Comparison of ENCODE assay signal across 19 mouse cellular contexts in genomic region chr1:118993775-118994174, GRCm38 (mm10). TPM values are rescaled to one million over a fixed set of nuclear protein-coding genes. Genes with fewer than 3 reads are reported as not detected.
"Had no signal": no experiment of that assay in that cellular context is flagged by ENCODE, and none has a peak within 500 bp of the region (broad histone marks: within the 10 kb centered on the region; RNA-seq: fewer than 3 reads in every experiment).

No protein-coding gene starts in this region.

- H3K4me1 ChIP-seq: megakaryocyte, embryonic 14.5 days; midbrain, embryonic 15.5 days had no signal

- H3K4me2 ChIP-seq: limb, embryonic 13.5 days; lung, embryonic 15.5 days; midbrain, embryonic 11.5 days; midbrain, embryonic 15.5 days; neural tube, embryonic 13.5 days had no signal

- H3K4me3 ChIP-seq: limb, embryonic 13.5 days; lung, embryonic 15.5 days; megakaryocyte, embryonic 14.5 days; midbrain, embryonic 15.5 days; neural tube, embryonic 13.5 days had no signal

- H3K27ac ChIP-seq: kidney, postnatal 0 days; limb, embryonic 13.5 days; liver, embryonic 14.5 days; lung, embryonic 15.5 days; midbrain, embryonic 15.5 days; neural tube, embryonic 13.5 days had no signal

- H3K9ac ChIP-seq: limb, embryonic 13.5 days; liver, embryonic 14.5 days; lung, embryonic 15.5 days; midbrain, embryonic 15.5 days; neural tube, embryonic 13.5 days had no signal

- H3K36me3 ChIP-seq: lung, embryonic 15.5 days; midbrain, embryonic 15.5 days; neural tube, embryonic 13.5 days had no signal

- ATAC-seq: inflammation-experienced regulatory T-cells, adult 6 months; midbrain, embryonic 15.5 days had no signal

- H3K27me3 ChIP-seq: limb, embryonic 13.5 days; lung, embryonic 15.5 days; megakaryocyte, embryonic 14.5 days; midbrain, embryonic 15.5 days; neural tube, embryonic 13.5 days had no signal

- H3K9me3 ChIP-seq: limb, embryonic 13.5 days; lung, embryonic 15.5 days; midbrain, embryonic 15.5 days; neural tube, embryonic 13.5 days had no signal

- DNase-seq: kidney, adult 11 months; kidney, adult 9 months; kidney, postnatal 36 days; layer of hippocampus, adult 9-11 months; left cerebral cortex, postnatal 4 days; retina, postnatal 1 day; right cerebral cortex, postnatal 4 days; spleen, adult 18-20 months; thymus, postnatal 4 days had no signal

RNA-seq across cellular contexts. Expression of gene Gli2, which starts 59.6 kb away (rescaled TPM):
- total RNA-seq: liver, adult 2 months had no signal
- polyA plus RNA-seq: inflammation-experienced regulatory T-cells, adult 6 months had no signal
